Mouse (Mus musculus) midbrain, embryonic 12.5 days (tissue): ENCODE results near the gene Cemip2. TPM values are rescaled to one million over a fixed set of nuclear protein-coding genes. Genes with fewer than 3 reads are reported as not detected.

Experiments
- ATAC-seq: fragments of 200-750 bp; cut with Nextera tagmentation; 2 replicates; pipeline ENCODE4 v1.8.0; 2017; ENCODE audit warnings: low read depth, moderate TSS enrichment, moderate library complexity; ENCODE audit not compliant: low FRiP score
- H3K27ac ChIP-seq: fragments of 300-500 bp; sonication (generic); replicated peaks from 2 replicates; pipeline ENCODE4 v1.5.1; 2016; ENCODE audit warnings: mild to moderate bottlenecking
- H3K27me3 ChIP-seq: fragments of 300-500 bp; sonication (generic); 2 replicates; pipeline ENCODE4 v1.6.1; 2016; ENCODE audit warnings: mild to moderate bottlenecking
- H3K36me3 ChIP-seq: fragments of 300-500 bp; sonication (generic); 2 replicates; pipeline ENCODE4 v1.6.1; 2016
- H3K4me1 ChIP-seq: fragments of 300-500 bp; sonication (generic); 2 replicates; pipeline ENCODE4 v1.6.1; 2016
- H3K4me2 ChIP-seq: fragments of 300-500 bp; sonication (generic); replicated peaks from 2 replicates; pipeline ENCODE4 v1.6.1; 2016; ENCODE audit warnings: mild to moderate bottlenecking, moderate library complexity
- H3K4me3 ChIP-seq: fragments of 300-500 bp; sonication (generic); 2 replicates; pipeline ENCODE4 v1.5.1; 2016; ENCODE audit warnings: mild to moderate bottlenecking
- H3K9ac ChIP-seq: fragments of 300-500 bp; sonication (generic); replicated peaks from 2 replicates; pipeline ENCODE4 v1.6.1; 2016; ENCODE audit warnings: mild to moderate bottlenecking, moderate library complexity
- H3K9me3 ChIP-seq: fragments of 300-500 bp; sonication (generic); 2 replicates; pipeline ENCODE4 v1.6.1; 2016; ENCODE audit warnings: mild to moderate bottlenecking
- WGBS: fragments of 180-500 bp; shearing (Covaris S2); methylation state at CpG from one replicate; pipeline ENCODE4 v1.1.7; 2016; 5-methylcytosine and 5-hydroxymethylcytosine counted together
- polyA plus RNA-seq: library from polyadenylated mRNA; unstranded; fragments of >200 nt; fragmentation: Nextera tagmentation; extraction: Ambion mirVana; gene quantifications from 2 replicates; pipeline ENCODE4 v1.2.1, GENCODE M21; 2016

Cemip2 gene
- polyA plus RNA-seq, 1 experiment from 2014 or later: 105 TPM

- no peak overlapping the region for H3K4me3 ChIP-seq
- H3K4me2 ChIP-seq: no peak overlapping the region
- WGBS: 77% methylated on average over 4 of the region's 4 CpGs
- no peak for ATAC-seq
- H3K36me3 ChIP-seq: no peaks in the 10 kb centered on the region
- H3K9me3 ChIP-seq: no peaks in the 10 kb centered on the region
- no peak overlapping the region for H3K9ac ChIP-seq
- H3K27ac ChIP-seq: no peak overlapping the region
- H3K27me3 ChIP-seq: no peaks in the 10 kb centered on the region
- H3K4me1 ChIP-seq: peaks cover 8% of the 10 kb centered on the region; the same call in 1 of the 2 replicates
Measured at GRCm38 (mm10) chr19:21886166-21886657, 108.1 kb downstream of the Cemip2 start.

- H3K36me3 ChIP-seq: no peaks in the 10 kb centered on the region
- WGBS: 92% methylated on average over 2 of the region's 2 CpGs
- no peaks in the 10 kb centered on the region for H3K27me3 ChIP-seq
- no peak overlapping the region for H3K9ac ChIP-seq
- H3K27ac ChIP-seq: no peak overlapping the region
- H3K4me2 ChIP-seq: no peak overlapping the region
- no peaks in the 10 kb centered on the region for H3K4me1 ChIP-seq
- no peak overlapping the region for H3K4me3 ChIP-seq
- ATAC-seq: no peak
- no peaks in the 10 kb centered on the region for H3K9me3 ChIP-seq
Measured at GRCm38 (mm10) chr19:21890699-21891098, 112.6 kb downstream of the Cemip2 start.

- no peak overlapping the region for H3K9ac ChIP-seq
- WGBS: 92% methylated on average over 3 of the region's 3 CpGs
- no peak overlapping the region for H3K4me2 ChIP-seq
- no peak for ATAC-seq
- no peaks in the 10 kb centered on the region for H3K9me3 ChIP-seq
- no peak overlapping the region for H3K27ac ChIP-seq
- H3K4me3 ChIP-seq: no peak overlapping the region
- no peaks in the 10 kb centered on the region for H3K36me3 ChIP-seq
- H3K27me3 ChIP-seq: no peaks in the 10 kb centered on the region
- H3K4me1 ChIP-seq: no peaks in the 10 kb centered on the region
Measured at GRCm38 (mm10) chr19:21894792-21895191, 116.7 kb downstream of the Cemip2 start.

- H3K9ac ChIP-seq: no peak overlapping the region
- H3K27me3 ChIP-seq: no peaks in the 10 kb centered on the region
- WGBS: 82% methylated on average over 5 of the region's 5 CpGs
- no peak overlapping the region for H3K4me2 ChIP-seq
- H3K4me3 ChIP-seq: no peak overlapping the region
- no peak for ATAC-seq
- no peaks in the 10 kb centered on the region for H3K9me3 ChIP-seq
- no peaks in the 10 kb centered on the region for H3K4me1 ChIP-seq
- H3K27ac ChIP-seq: no peak overlapping the region
- no peaks in the 10 kb centered on the region for H3K36me3 ChIP-seq
Measured at GRCm38 (mm10) chr19:21895540-21895939, 117.4 kb downstream of the Cemip2 start.

- Histone ChIP-seq H3K4me2 (no peak overlapping the region), H3K27me3 (no peaks in the 10 kb centered on the region), H3K9me3 (no peaks in the 10 kb centered on the region), H3K36me3 (no peaks in the 10 kb centered on the region), H3K9ac (no peak overlapping the region), H3K4me1 (no peaks in the 10 kb centered on the region), H3K4me3 (no peak overlapping the region), H3K27ac (no peak overlapping the region)
- no peak for ATAC-seq
- 92% methylated on average over 7 of the region's 7 CpGs for WGBS
Measured at GRCm38 (mm10) chr19:21897122-21897827, 119.1 kb downstream of the Cemip2 start.

- Histone ChIP-seq H3K36me3 (no peaks in the 10 kb centered on the region), H3K4me1 (no peaks in the 10 kb centered on the region), H3K9ac (no peak overlapping the region), H3K9me3 (no peaks in the 10 kb centered on the region), H3K27ac (no peak overlapping the region), H3K27me3 (no peaks in the 10 kb centered on the region), H3K4me2 (no peak overlapping the region), H3K4me3 (no peak overlapping the region)
- WGBS: 81% methylated on average over 12 of the region's 12 CpGs
- no peak for ATAC-seq
Measured at GRCm38 (mm10) chr19:21898015-21898939, 120.1 kb downstream of the Cemip2 start.

Other genes starting within 250 kb of the Cemip2 start
- gene 1110059E24Rik, start 125.4 kb upstream of the Cemip2 start, polyA plus RNA-seq: 55.1 and 62.8 TPM in 2 replicates
- gene Abhd17b, start 125.2 kb upstream of the Cemip2 start, polyA plus RNA-seq: 51.7 and 58.0 TPM in 2 replicates